Mouse (Mus musculus) kidney, adult 11 months (tissue): ENCODE results near the gene Gnl3.

ENCODE experiments used
- DNase-seq: peaks from one replicate; pipeline ENCODE4 v3.0.0; 2022

Gene Gnl3

DNA sequence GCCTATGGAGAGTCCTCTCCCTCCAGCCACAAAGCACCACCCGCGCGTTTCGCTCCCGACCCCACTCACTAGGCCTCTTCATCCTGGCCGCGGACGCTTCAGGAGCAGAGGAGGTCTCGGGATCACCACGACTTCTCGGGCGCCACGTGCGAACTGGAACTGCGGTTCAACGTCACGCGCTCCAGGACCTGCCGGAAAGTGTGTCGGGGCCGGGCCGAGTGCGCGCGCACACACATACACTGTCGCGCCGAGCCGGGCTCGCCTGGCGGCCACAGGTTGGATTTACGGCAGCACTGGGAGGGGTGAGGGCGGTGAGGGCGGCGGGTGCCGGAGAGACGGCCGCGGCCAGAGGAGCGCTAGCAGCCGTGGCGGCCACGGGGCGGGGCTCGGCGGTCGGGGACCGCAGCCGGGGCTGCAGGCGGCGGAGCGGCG is at the start of gene Gnl3, which contains the start of gene Pbrm1:
Gnl3 (minus strand) TSS at position 293 of the 432 bp plus-strand sequence.
Pbrm1 (plus strand) TSS at position 279 of the 432 bp plus-strand sequence.
- peak; percentile 96 for DNase-seq

DNA sequence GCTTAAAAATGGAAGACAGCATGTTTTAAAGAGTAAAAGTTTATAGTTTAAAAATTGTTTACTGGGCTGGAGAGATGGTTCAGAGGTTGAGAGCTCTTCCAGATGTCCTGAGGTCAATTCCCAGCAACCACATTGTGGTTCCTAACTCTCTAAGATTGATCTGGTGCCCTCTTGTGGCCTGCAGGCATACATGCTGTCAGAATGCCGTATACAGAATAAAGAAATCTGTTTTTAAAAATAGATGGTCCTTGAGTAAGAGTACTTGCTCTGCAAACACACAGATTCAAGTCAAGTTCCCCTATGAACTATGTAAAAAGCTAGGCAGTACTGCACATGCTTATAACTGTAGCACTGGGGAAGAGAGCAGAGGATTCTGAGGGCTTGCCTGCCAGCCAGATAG is 43.3 kb upstream of the Gnl3 start:
- DNase-seq = no peak

DNA sequence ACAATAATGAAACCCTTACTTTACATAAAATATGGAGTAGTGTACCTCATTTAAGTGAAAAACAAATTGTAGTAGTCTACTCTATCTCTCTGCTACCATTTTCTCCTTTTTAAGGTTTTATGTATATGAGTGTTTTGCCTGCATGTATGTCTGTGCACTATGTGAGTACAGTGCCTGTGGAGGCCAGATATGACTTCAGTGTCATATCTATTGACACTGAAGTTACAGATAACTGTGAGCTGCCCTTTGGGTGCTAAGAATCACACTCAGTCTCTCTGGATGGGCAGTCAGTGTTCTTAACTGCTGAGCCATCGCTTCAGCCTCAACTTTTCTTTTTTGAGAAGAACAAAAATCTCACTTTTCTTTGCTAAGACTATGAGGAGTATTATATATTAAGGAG is 26.9 kb upstream of the Gnl3 start:
- no peak for DNase-seq

DNA sequence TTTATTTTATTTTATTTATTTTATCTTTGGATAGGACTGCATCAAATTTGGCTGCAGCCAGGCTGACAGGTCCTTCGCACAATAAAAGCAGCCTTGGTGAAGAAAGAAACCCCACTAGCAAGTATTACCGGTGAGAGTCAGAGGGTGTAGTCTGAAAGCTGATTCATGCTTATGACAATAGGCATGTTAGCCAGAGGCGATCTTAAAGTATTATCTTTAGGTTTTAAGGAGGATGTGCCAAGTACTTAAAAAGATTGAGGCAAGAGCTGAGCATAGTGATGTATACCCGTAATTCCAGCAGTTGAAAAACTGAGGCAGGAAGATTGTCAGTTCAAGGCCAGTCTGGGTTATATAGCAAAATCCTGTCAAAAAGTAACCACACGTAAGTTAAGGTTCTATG is 26.3 kb upstream of the Gnl3 start:
- DNase-seq = no peak

DNA sequence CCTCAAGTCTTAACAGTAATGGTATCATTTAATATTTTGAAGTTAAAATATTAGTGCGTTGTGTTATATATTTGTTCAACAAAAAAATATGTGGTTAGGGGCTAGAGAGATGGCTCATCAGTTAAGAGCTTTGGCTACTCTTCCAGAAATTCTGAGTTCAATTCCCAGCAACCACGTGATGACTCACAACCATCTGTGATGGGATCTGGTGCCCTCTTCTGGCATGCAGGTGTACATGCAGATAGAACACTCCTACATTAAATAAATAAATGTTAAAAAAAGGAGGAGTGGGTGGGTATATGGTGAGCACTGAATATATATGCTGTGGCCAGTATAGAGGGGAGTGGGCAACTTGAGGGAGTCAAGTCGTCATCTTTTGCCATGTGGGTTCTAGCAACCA is 6.8 kb upstream of the Gnl3 start:
- no peak for DNase-seq

DNA sequence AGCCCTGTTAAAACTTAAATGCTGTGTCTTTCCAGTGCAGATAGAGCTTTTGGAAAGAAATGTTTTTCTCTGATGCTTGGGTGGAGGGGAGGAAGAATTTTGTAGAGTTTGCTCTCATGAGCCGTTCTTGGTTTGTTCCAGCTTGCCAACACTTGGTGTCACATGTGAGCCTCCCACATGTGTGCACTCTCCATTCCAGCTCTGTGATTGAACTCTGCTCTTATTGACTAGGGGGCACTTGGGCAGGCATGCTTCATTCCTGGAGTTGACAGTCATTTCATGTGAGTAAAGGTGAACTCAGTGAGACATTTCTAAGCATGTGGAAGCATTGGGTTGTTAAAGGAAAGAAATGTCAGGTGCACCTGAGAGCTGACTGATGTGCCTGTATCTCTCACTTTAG is 3.6 kb upstream of the Gnl3 start:
- peak; percentile 33 for DNase-seq

DNA sequence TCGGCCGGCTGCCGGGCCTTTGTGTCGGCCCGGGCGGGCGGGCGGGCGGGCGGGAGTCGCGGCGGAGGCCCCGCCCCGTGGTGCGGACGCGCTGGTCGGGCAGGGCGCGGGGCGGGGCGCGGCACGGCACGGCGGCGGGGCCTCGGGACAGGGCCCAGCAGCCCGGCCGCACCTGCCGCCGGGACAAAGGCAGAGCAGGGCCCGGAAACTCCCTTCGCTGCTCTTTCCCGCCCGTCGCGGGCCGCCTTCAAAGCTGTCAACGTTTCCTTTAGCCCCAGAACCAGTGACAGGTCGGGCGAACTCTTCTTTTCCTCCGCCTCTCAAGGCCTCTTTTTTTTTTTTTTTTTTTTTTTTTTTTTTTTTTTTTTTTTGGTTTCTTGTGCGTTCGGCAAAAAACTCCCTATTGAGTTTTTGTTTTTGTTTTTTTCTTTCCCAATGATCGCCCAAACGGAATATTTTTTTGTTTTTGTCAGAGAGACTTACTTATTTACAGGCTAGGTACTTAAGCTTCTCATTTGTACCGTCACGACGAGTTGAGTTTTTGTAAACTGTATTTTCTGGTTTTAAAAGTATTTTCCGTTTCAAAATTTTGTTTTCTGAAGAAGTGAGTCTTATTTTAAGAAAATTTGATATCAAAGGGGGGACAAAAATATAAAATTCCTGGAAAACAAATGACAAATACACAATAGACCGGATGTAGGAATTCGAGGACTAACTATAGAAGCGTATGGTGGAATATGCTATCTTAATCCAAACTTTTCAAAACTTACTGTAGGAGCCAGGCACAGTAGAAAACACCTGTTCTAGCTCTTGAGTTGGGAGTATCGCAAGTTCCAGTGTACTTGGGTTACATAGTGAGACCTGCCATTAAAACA is 616 bp upstream of the Gnl3 start:
- DNase-seq = peak; percentile 75

DNA sequence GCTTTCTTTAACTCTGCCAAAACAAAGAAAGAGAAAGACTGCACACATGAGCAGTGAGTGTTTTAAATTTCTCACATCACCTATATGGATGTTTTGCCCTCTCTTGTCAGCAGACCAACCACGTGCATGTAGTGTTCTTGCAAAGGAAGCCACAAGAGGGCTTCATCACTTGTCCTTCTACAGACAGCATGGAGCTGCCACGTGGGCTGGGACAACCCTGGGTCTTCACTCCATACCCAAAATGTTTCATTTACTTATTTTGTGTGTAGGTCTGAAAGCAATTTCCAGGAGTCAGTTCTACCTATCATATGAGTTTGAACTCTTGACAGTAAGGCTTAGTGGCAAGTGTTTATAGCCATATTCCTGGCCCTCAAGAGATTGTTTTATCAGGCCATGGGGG is 1.1 kb downstream of the Gnl3 start:
- DNase-seq = no peak

DNA sequence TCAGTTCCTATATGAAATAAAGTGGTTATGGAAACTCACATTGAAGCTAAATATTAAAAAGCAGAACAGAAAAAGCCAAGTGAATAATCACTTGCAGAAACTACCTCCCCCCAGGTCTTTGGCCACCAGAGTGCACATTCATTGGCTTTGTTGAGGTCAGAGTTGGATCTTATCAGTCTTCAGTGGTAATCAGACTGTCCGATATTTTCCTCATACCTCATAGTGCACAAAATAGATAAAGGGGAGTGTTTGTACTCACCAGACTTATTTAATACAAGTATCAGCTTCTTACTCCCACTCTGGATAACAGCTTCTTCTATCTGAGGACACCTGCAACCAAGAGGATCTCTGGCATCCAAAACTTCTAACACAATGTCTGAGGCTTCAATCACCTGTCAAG is 2.9 kb downstream of the Gnl3 start:
- no peak for DNase-seq

DNA sequence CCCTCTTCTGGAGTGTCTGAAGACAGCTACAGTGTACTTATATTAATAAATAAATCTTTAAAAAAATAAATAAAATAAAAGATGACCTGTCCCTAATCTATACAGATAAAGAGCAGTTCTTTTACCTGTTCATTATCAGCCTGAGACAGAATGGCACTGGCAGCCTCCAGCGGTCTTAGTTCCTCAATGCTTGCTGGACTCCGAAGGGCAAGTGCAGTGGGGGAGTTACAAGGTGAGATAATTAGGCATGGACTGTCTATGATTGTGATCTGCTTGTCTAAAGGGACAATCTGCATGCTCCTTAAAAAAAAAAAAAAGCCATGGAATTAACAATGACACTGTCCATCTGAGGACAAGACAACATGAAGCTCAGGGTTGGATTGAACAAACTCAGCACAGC is 5.0 kb downstream of the Gnl3 start:
- DNase-seq = no peak

DNA sequence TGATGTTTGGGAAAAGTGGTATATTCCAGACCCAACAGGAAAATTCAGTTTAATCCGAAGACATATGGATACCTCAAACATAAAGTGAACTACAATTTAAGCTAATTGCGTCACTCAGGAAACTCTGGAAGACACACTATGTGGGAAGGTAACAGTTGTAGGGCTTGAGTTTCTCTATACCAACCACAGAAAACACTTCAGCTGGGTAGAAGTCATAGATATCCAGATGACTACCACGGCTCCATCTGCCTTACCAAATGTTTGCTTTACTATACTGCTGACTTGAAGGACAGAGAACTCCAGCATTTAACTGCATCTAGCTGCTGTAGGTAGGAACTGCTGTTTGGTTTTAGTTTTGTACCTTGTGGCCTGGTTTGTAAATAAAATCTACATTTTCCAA is 7.4 kb downstream of the Gnl3 start:
- DNase-seq = no peak

DNA sequence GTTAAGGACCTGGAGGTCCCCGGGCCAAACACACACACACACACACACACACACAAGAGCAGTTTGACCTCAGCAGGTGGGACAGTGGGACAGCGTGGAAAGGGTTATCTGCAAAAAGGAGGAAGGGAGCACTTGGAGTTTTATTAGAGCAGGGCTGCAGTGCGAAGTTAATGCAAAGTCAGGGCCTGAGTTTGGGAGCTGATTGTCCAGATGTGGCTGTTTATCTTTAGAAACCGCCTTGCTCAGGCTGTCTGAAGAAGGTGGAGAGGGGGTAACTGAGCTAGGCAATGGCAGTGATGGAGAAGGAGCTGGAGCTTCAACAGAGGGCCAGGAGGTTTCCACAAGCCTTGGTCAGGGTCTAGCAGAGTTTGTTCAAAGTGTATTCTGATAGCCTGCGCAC is 12.2 kb downstream of the Gnl3 start:
- no peak for DNase-seq

DNA sequence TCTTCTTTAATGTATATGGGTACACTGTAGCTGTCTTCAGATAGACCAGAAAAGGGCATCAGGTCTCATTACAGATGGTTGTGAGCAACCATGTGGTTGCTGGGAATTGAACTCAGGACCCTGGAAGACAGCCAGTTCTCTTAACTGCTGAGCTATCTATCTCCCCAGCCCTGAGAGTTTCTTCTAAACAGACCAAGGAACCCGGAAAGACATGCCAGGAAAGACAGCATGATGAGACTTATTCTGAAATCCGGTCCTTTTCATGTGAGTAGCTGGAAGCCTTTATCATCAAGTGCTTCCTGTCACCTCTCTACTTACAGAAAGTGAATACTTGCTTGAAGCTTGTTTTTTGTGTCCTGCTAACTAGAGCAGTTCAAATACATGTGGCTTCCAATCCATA is 14.4 kb downstream of the Gnl3 start:
- no peak for DNase-seq

DNA sequence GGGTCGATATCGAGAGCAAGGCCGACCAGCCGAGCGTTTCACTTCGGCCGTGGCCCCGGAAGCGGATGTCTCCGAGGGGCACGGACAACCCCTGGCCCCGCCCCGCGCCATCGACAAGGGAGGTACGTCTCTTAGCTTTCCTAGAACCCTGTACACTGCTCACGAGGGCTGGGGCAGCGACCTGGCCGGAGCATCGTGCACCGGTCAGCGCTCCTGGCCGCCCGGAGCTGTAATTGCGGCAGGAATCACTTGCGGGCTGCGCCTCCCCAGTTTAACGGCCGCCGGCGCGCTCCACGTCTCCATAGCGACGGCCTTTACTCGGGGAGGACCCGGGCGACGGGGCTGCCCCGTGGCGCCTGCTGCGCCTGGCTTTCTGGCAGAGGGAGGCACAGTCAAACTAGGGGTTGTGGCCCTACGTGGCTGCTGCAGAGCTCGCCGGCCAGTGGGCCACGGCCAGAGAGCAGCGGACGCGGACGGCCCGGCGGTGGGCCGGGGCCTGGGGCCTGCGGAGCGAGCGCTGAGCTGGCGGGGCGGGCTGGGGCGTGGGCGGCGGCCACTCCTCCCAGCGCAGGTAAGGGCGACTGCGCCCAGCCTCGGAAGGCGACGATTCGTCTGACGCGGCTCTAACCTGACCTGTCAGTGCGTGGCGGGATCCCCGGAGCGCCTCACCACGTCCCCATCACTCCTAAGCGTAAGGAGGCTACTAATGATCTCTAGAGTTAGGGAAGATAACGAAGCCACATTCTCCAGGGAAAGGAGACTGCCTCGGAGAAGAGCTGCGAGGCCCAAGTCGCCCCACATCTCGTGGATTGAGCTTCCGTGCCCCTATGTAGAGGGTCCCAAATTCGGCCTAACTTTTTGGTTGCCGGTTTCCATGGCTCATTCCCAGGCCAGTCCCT is 17.4 kb downstream of the Gnl3 start, which contains the start of the genes Glt8d1 and Spcs1:
Glt8d1 (plus strand) TSS at position 94 of the 899 bp plus-strand sequence.
Spcs1 (minus strand) TSS at position 366 of the 899 bp plus-strand sequence.
- peak; percentile 86 for DNase-seq

DNA sequence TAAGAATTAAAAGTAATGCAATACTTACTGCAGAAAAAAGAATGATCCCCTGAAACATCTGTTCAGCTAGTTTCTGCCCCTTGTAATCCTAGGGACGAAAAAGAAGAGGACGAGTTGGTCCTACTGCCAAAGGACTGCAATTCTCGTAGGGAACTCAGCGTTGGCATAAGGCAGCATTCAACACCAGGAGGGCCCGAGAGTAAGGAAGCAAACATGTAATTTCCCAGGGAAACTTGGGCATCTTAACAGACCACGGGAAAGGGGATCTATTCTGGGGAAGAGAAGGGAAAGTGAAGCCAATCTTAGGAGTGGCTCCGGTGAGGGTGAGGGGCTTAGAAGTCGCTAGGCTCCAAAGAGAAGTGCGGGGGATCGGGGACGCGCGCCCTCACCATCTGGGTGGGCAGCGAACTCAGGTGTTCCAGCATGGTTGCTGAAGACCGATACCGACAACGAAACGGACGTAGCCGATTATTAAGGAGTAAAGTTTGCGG is 18.1 kb downstream of the Gnl3 start:
- DNase-seq = no peak

DNA sequence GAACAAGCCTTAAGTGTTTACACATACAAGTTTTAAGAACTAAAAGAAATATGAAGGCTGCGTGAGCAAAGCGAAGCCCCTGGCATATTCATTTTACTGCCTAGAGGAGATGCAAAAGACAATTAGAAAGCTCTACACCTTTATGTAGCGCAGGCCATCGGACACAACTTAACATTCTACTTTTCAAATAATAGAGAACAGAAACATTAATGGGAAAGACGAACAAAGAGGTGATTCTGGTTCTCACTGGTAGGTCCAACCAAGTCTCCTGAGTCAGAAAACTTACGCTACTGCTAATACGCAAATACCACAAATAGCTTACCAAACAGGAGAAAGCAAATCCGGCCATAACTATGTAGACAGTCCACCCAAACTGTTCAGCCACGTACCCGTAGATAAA is 18.6 kb downstream of the Gnl3 start:
- DNase-seq = no peak

DNA sequence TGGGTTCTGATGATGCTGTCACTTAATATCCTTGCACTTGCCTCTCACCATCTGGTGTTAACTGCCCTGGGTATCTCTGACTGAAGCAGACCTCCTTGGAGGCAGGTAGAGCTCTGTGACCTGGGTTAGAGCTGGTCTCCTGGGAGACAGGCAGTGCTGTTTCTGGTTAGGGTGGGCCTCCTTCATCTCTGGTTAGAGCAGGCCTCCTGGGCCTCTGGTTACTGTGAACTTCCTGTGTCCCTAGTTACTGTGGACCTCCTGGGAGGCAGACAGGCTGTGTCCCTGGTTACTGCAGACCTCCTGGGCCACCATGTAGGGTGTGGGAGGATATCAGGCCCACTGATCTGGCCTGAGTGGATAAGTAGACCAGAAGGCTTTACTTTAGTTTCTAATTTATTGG is 22.5 kb downstream of the Gnl3 start:
- DNase-seq = no peak

DNA sequence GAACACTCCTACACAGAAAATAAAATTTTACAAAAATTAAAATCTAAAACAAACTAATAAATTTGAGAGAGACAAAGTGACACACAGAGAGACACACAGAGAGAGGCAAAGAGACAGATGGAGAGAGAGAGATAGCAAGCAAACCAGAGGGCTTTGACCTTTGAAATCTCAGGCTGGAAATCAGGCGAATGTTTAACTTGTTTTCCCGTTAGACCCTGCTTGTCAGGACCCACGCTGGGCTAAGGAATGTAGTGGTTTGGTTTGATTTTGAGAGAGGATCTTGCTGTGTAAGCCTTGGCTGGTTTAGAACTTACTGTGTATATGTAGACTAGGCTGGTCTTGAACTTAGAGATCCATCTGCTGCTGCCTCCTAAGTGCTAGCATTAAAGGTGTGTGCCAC is 42.7 kb downstream of the Gnl3 start:
- peak; percentile 52 for DNase-seq

DNA sequence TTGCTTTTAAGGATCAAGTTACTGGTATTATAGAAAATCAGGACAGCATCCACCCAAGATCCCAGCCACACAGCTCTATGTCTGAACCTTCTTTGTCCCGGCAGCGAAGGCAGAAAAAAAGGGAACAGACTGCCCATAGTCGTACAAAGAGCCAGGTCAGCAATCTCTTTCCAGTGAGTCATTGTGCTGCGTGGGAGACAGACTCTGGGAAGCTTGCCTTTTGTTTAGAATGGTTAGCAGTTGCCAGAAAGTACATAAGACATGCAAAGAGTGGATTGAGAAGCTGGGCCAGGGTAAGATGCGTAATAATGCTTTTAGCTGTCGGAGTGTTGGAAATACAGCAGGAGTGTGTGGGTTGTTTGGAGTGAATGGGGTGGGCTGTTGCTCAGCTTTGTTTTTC is 44.7 kb downstream of the Gnl3 start:
- peak; percentile 19 for DNase-seq
